Mouse (Mus musculus): ENCODE results near the gene Stk11. TPM values are rescaled to one million over a fixed set of nuclear protein-coding genes. Genes with fewer than 3 reads are reported as not detected.
A peak's percentile ranks its signal among the peaks of the same experiment; 100 is the strongest.

Stk11 gene
- total RNA-seq, 1 experiment: 124 TPM

GRCm38 (mm10) chr10:80179068-80180051 is 63.8 kb downstream of the Stk11 start, which contains the start of gene Efna2:
TSS of gene Efna2 (plus strand) at chr10:80179482.
- Histone ChIP-seq H3K36me3 (ENCODE audit: control insufficient read depth, insufficient read depth, low read length, poor library complexity, severe bottlenecking) (no peaks in the 10 kb centered on the region), H3K4me1 (ENCODE audit: control insufficient read depth in 2 of 2, insufficient read depth in 2 of 2, low read length in 2 of 2, poor library complexity in 1 of 2) (0 out of 4 replicates have a peak, but pooled peaks cover 0 to 4% of the 10 kb centered on the region in 2 experiments), H3K9ac (ENCODE audit: insufficient read depth, low read depth, low read length, poor library complexity, severe bottlenecking) (peak within 1 kb of the TSS; percentile 79), H3K4me3 (ENCODE audit: insufficient read depth in 1 of 2, low read depth in 1 of 2, low read length in 2 of 2, poor library complexity in 1 of 2, severe bottlenecking in 1 of 2) (peak within 1 kb of the TSS; percentile 84 to 86), H3K27ac (ENCODE audit: insufficient read depth, low read depth, low read length, poor library complexity, severe bottlenecking) (no peak within 1 kb of the TSS), H3K9me3 (ENCODE audit: control insufficient read depth, insufficient read depth, low read depth, low read length) (no peaks in the 10 kb centered on the region)
- TF ChIP-seq HCFC1 (IDR thresholded peaks at IDR 0.05; ENCODE audit: borderline replicate concordance, insufficient read depth, low read length) (0 out of 2 replicates have a peak, but pooled peaks have one; percentile 39), MAFK (IDR thresholded peaks at IDR 0.05; ENCODE audit: insufficient read depth, low read depth, low read length) (no peak), ZC3H11A (IDR thresholded peaks at IDR 0.05; ENCODE audit: borderline replicate concordance, low read depth, low read length) (no peak), ZNF384 (IDR thresholded peaks at IDR 0.05; ENCODE audit: low read depth, low read length) (no peak), CHD2 (IDR thresholded peaks at IDR 0.05; ENCODE audit: low read depth, low read length) (no peak)
- in situ Hi-C loops (cut with MboI; ENCODE audit: low sequenced_read_pairs in 2 of 2, unreplicated experiment in 2 of 2): loop anchor here (5.0 to 10.0 kb wide), 3 partner anchors 65 to 195 kb away; partner anchors contain the start of gene Ndufs7 (in 2 of the 2)
- no peak for DNase-seq (ENCODE audit: low read depth, low spot score)

Other genes with a start within 250 kb of the Stk11 start
- 1.0 and 1.3 TPM in 2 replicates for gene Prtn3, start 241.3 kb upstream of the Stk11 start, total RNA-seq (2012; rRNA removed)
- 3.7 and 7.8 TPM in 2 replicates for gene Plppr3, start 241.2 kb upstream of the Stk11 start, total RNA-seq (2012; rRNA removed)
- gene Elane, start 229.6 kb upstream of the Stk11 start, total RNA-seq (2012; rRNA removed): not detected in 2 replicates
- not detected in 2 replicates for gene Cfd, start 224.9 kb upstream of the Stk11 start, total RNA-seq (2012; rRNA removed)
- gene Med16, start 206.9 kb upstream of the Stk11 start, total RNA-seq (2012; rRNA removed): 21.0 and 24.9 TPM in 2 replicates
- 2.3 and 8.3 TPM in 2 replicates for gene Gm26602, start 204.9 kb upstream of the Stk11 start, total RNA-seq (2012; rRNA removed)
- gene Kiss1r, start 198.8 kb upstream of the Stk11 start, total RNA-seq (2012; rRNA removed): 0.85 and 2.4 TPM in 2 replicates
- gene R3hdm4, start 194.6 kb upstream of the Stk11 start, total RNA-seq (2012; rRNA removed): 24.0 and 28.2 TPM in 2 replicates
- gene Arid3a, start 188.8 kb upstream of the Stk11 start, total RNA-seq (2012; rRNA removed): 10.8 and 16.3 TPM in 2 replicates
- gene Wdr18, start 155.7 kb upstream of the Stk11 start, total RNA-seq (2012; rRNA removed): 155 and 195 TPM in 2 replicates
- 0.36 and 0.74 TPM in 2 replicates for gene Grin3b, start 145.1 kb upstream of the Stk11 start, total RNA-seq (2012; rRNA removed)
- 127 and 220 TPM in 2 replicates for gene Tmem259, start 131.5 kb upstream of the Stk11 start, total RNA-seq (2012; rRNA removed)
- 94.1 and 159 TPM in 2 replicates for gene Cnn2, start 127.2 kb upstream of the Stk11 start, total RNA-seq (2012; rRNA removed)
- 8.8 and 18.9 TPM in 2 replicates for gene Abca7, start 119.3 kb upstream of the Stk11 start, total RNA-seq (2012; rRNA removed)
- gene Arhgap45, start 99.2 kb upstream of the Stk11 start, total RNA-seq (2012; rRNA removed): 17.0 and 20.9 TPM in 2 replicates
- 266 and 293 TPM in 2 replicates for gene Polr2e, start 76.0 kb upstream of the Stk11 start, total RNA-seq (2012; rRNA removed)
- gene Gpx4, start 68.6 kb upstream of the Stk11 start, total RNA-seq (2012; rRNA removed): 1,456 and 1,919 TPM in 2 replicates
- 36.6 and 49.3 TPM in 2 replicates for gene Sbno2, start 10.2 kb upstream of the Stk11 start, total RNA-seq (2012; rRNA removed)
- gene Atp5d, start 22.8 kb downstream of the Stk11 start, total RNA-seq (2012; rRNA removed): 217 and 226 TPM in 2 replicates
- gene Cbarp, start 25.0 kb downstream of the Stk11 start, total RNA-seq (2012; rRNA removed): 20.9 and 41.0 TPM in 2 replicates
- 38.3 and 42.6 TPM in 2 replicates for gene Midn, start 32.5 kb downstream of the Stk11 start, total RNA-seq (2012; rRNA removed)
- 69.6 and 105 TPM in 2 replicates for gene Cirbp, start 50.2 kb downstream of the Stk11 start, total RNA-seq (2012; rRNA removed)
- 25.4 and 31.2 TPM in 2 replicates for gene 1600002K03Rik, start 57.1 kb downstream of the Stk11 start, total RNA-seq (2012; rRNA removed)
- 2.7 and 3.4 TPM in 2 replicates for gene Efna2, start 63.7 kb downstream of the Stk11 start, total RNA-seq (2012; rRNA removed)
- 80.8 and 115 TPM in 2 replicates for gene Mum1, start 110.6 kb downstream of the Stk11 start, total RNA-seq (2012; rRNA removed)
- gene Ndufs7, start 133.3 kb downstream of the Stk11 start, total RNA-seq (2012; rRNA removed): 205 and 290 TPM in 2 replicates
- 2.9 and 3.0 TPM in 2 replicates for gene Gamt, start 145.2 kb downstream of the Stk11 start, total RNA-seq (2012; rRNA removed)
- 121 and 154 TPM in 2 replicates for gene Dazap1, start 145.7 kb downstream of the Stk11 start, total RNA-seq (2012; rRNA removed)
- 2,505 and 2,820 TPM in 2 replicates for gene Rps15, start 176.7 kb downstream of the Stk11 start, total RNA-seq (2012; rRNA removed)
- gene Apc2, start 180.2 kb downstream of the Stk11 start, total RNA-seq (2012; rRNA removed): 4.4 and 4.6 TPM in 2 replicates
- gene 2310011J03Rik, start 204.7 kb downstream of the Stk11 start, total RNA-seq (2012; rRNA removed): 29.6 and 33.4 TPM in 2 replicates
- 1.4 and 3.3 TPM in 2 replicates for gene Pcsk4, start 213.7 kb downstream of the Stk11 start, total RNA-seq (2012; rRNA removed)
- 13.3 and 21.8 TPM in 2 replicates for gene Reep6, start 214.2 kb downstream of the Stk11 start, total RNA-seq (2012; rRNA removed)
- 2.1 and 2.4 TPM in 2 replicates for gene Adamtsl5, start 232.6 kb downstream of the Stk11 start, total RNA-seq (2012; rRNA removed)
- 6.0 and 17.4 TPM in 2 replicates for gene Plk5, start 240.7 kb downstream of the Stk11 start, total RNA-seq (2012; rRNA removed)